Mouse (Mus musculus): ENCODE results near the gene Clec18a. TPM values are rescaled to one million over a fixed set of nuclear protein-coding genes. Genes with fewer than 3 reads are reported as not detected.
A peak's percentile ranks its signal among the peaks of the same experiment; 100 is the strongest.
"Not testable (repeated sequence)": the region's sequence is repeated elsewhere in the genome, so short reads cannot be mapped to it uniquely, and the experiment has no call there.

The Clec18a gene
- polyA plus RNA-seq, 1 experiment from 2014 or later: 0.27 TPM

GRCm38 (mm10) chr8:111031572-111031971 is 60.7 kb downstream of the Clec18a start, which contains the start of gene Ddx19b:
TSS of gene Ddx19b (minus strand) at chr8:111031751.
- peaks cover 3% of the 10 kb centered on the region for H3K36me3 ChIP-seq
- peaks cover 15% of the 10 kb centered on the region for H3K4me1 ChIP-seq
- H3K27ac ChIP-seq: no peak within 1 kb of the TSS
- no peak for ATAC-seq (ENCODE audit: insufficient number of reproducible peaks, insufficient read depth, low FRiP score, low TSS enrichment, low read depth)
- H3K4me2 ChIP-seq: no peak within 1 kb of the TSS
- 95% methylated on average over 19 of the region's 19 CpGs for WGBS
- no peak within 1 kb of the TSS for H3K4me3 ChIP-seq
- H3K27me3 ChIP-seq: peaks cover 6% of the 10 kb centered on the region
- no peaks in the 10 kb centered on the region for H3K9me3 ChIP-seq
- no peak within 1 kb of the TSS for H3K9ac ChIP-seq

GRCm38 (mm10) chr8:111030045-111030444 is 62.2 kb downstream of the Clec18a start:
- no peak overlapping the region for H3K27ac ChIP-seq
- peaks cover 6% of the 10 kb centered on the region for H3K27me3 ChIP-seq
- H3K9ac ChIP-seq: no peak overlapping the region
- H3K4me3 ChIP-seq: no peak overlapping the region
- H3K36me3 ChIP-seq: no peaks in the 10 kb centered on the region
- no peak overlapping the region for H3K4me2 ChIP-seq
- H3K4me1 ChIP-seq: peaks cover 8% of the 10 kb centered on the region
- ATAC-seq (ENCODE audit: insufficient number of reproducible peaks, insufficient read depth, low FRiP score, low TSS enrichment, low read depth): no peak
- H3K9me3 ChIP-seq: no peaks in the 10 kb centered on the region
- WGBS: 75% methylated on average over 6 of the region's 6 CpGs

GRCm38 (mm10) chr8:111029589-111029988 is 62.6 kb downstream of the Clec18a start:
- H3K9ac ChIP-seq: no peak overlapping the region
- no peaks in the 10 kb centered on the region for H3K36me3 ChIP-seq
- no peak for ATAC-seq (ENCODE audit: insufficient number of reproducible peaks, insufficient read depth, low FRiP score, low TSS enrichment, low read depth)
- H3K27ac ChIP-seq: no peak overlapping the region
- 57% methylated on average over 4 of the region's 4 CpGs for WGBS
- peaks cover 6% of the 10 kb centered on the region for H3K27me3 ChIP-seq
- H3K4me1 ChIP-seq: peaks cover 4% of the 10 kb centered on the region
- no peaks in the 10 kb centered on the region for H3K9me3 ChIP-seq
- no peak overlapping the region for H3K4me3 ChIP-seq
- H3K4me2 ChIP-seq: no peak overlapping the region

DNA sequence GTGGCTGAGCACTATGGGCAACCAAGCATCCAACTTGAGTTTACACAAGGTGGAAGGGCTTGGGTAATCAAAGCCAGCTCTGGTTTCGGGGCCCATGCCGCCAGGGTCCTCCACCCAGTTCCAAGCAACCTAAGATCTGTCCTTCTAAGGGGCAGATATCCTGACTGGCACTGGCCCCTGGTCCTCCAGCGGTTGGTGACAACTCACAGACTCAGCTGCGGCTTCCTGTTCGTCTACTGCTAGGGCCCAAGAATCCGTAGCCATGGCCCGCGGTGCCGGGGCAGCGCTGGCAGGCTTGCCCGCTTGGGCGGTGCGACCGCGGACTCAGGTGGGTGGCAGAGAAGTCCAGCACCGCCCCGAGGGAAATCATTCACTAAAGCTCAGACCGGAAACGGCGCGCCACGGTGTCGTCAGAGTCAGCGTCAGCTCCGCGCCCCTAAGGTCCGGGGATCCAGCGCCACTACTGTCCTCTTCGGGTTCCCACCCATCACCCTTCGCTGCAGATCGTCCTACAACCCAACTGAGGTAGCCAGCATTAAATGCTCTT is 64.8 kb downstream of the Clec18a start:
- WGBS: under 1% methylated on average over 31 of the region's 31 CpGs
- H3K27me3 ChIP-seq: peaks cover 6% of the 10 kb centered on the region

DNA sequence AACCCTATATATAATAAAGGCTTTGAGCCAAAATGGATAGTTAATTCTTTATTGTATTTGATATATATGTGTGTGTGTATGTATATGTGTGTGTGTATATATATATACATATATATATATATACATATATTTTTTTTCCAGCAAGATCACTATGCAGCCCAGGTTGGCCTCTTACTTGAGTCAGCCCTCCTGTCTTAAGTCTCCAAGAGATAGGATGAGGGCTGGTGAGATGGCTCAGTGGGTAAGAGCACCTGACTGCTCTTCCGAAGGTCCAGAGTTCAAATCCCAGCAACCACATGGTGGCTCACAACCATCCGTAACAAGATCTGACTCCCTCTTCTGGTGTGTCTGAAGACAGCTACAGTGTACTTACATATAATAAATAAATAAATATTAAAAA is 65.6 kb downstream of the Clec18a start:
- H3K36me3 ChIP-seq; ATAC-seq (ENCODE audit: insufficient number of reproducible peaks, insufficient read depth, low FRiP score, low TSS enrichment, low read depth); H3K4me1 ChIP-seq; H3K27me3 ChIP-seq; H3K9ac ChIP-seq; H3K4me3 ChIP-seq; H3K9me3 ChIP-seq; H3K27ac ChIP-seq; H3K4me2 ChIP-seq: not testable (repeated sequence)
- WGBS: 85% methylated on average over 2 of the region's 2 CpGs

More for the DNA sequence above, 64.8 kb downstream of the Clec18a start:
- Histone ChIP-seq H3K9ac (peak overlapping the region; percentile 85), H3K27ac (no peak overlapping the region), H3K9me3 (no peaks in the 10 kb centered on the region), H3K4me2 (peak overlapping the region; percentile 72), H3K4me1 (no peaks in the 10 kb centered on the region), H3K36me3 (no peaks in the 10 kb centered on the region), H3K4me3 (peak overlapping the region; percentile 80)
- ATAC-seq (ENCODE audit: insufficient number of reproducible peaks, insufficient read depth, low FRiP score, low TSS enrichment, low read depth): peak; percentile 82; the same call in 1 of the 2 replicates

GRCm38 (mm10) chr8:111010230-111010991 is 81.8 kb downstream of the Clec18a start:
- H3K9ac ChIP-seq: not testable (repeated sequence)

More at GRCm38 (mm10) chr8:111010230-111010991, 81.8 kb downstream of the Clec18a start:
- WGBS: 89% methylated on average over 9 of the region's 10 CpGs
- peaks cover 46% of the 10 kb centered on the region for H3K36me3 ChIP-seq
- H3K4me2 ChIP-seq; ATAC-seq (ENCODE audit: insufficient number of reproducible peaks, insufficient read depth, low FRiP score, low TSS enrichment, low read depth); H3K4me1 ChIP-seq; H3K4me3 ChIP-seq; H3K9me3 ChIP-seq; H3K27ac ChIP-seq; H3K27me3 ChIP-seq: not testable (repeated sequence)

Small RNAs within 50 kb of the gene (microRNA-seq; reads per million reads assigned to microRNA genes)
- gene Gm24103 (not detected), gene Mir3473d (not detected)

Other genes starting within 250 kb of the Clec18a start
- 82.9 and 83.8 TPM in 2 replicates for gene Cog4, start 245.8 kb downstream of the Clec18a start, polyA plus RNA-seq (2015; fragmentation: Nextera tagmentation; extraction: Ambion mirVana)
- gene Sf3b3, start 245.6 kb downstream of the Clec18a start, polyA plus RNA-seq (2015; fragmentation: Nextera tagmentation; extraction: Ambion mirVana): 158 and 170 TPM in 2 replicates
- 13.0 and 15.2 TPM in 2 replicates for gene Fuk, start 189.9 kb downstream of the Clec18a start, polyA plus RNA-seq (2015; fragmentation: Nextera tagmentation; extraction: Ambion mirVana)
- gene St3gal2, start 172.5 kb downstream of the Clec18a start, polyA plus RNA-seq (2015; fragmentation: Nextera tagmentation; extraction: Ambion mirVana): 29.4 and 35.7 TPM in 2 replicates
- 15.6 and 15.7 TPM in 2 replicates for gene Ddx19a, start 94.6 kb downstream of the Clec18a start, polyA plus RNA-seq (2015; fragmentation: Nextera tagmentation; extraction: Ambion mirVana)
- gene Ddx19b, start 60.7 kb downstream of the Clec18a start, polyA plus RNA-seq (2015; fragmentation: Nextera tagmentation; extraction: Ambion mirVana): 4.3 and 5.8 TPM in 2 replicates
- 54.2 and 54.8 TPM in 2 replicates for gene Aars, start 59.3 kb downstream of the Clec18a start, polyA plus RNA-seq (2015; fragmentation: Nextera tagmentation; extraction: Ambion mirVana)
- 9.3 and 14.6 TPM in 2 replicates for gene Exosc6, start 36.1 kb downstream of the Clec18a start, polyA plus RNA-seq (2015; fragmentation: Nextera tagmentation; extraction: Ambion mirVana)
- 11.0 and 11.5 TPM in 2 replicates for gene Pdpr, start 2.2 kb upstream of the Clec18a start, polyA plus RNA-seq (2015; fragmentation: Nextera tagmentation; extraction: Ambion mirVana)
- 80.4 and 92.3 TPM in 2 replicates for gene Glg1, start 166.8 kb upstream of the Clec18a start, polyA plus RNA-seq (2015; fragmentation: Nextera tagmentation; extraction: Ambion mirVana)
- gene Rfwd3, start 207.8 kb upstream of the Clec18a start, polyA plus RNA-seq (2015; fragmentation: Nextera tagmentation; extraction: Ambion mirVana): 48.3 and 50.1 TPM in 2 replicates
- 0.69 and 0.72 TPM in 2 replicates for gene Mlkl, start 245.8 kb upstream of the Clec18a start, polyA plus RNA-seq (2015; fragmentation: Nextera tagmentation; extraction: Ambion mirVana)